In the genomic region with DNA sequence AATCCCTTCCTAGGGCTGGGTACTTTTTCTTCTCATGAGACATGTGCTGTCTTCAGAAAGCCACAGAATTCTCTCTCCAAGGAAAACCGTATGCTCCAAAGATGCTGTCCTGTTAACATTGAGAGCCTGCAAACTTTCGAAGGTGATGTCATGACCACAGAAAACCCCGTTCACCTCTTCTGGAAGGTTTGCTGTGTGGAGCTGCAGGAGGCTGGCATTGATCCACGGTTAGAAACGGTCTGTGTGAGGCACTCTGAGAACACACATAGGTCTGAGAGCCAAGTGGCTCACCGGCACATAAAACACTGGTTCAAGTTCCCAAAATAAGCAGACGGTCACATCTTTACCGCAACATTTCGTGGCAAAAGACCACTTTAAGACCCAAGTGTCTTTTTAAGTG, we compare ENCODE assay signal across 17 mouse cellular contexts.
DNase-seq lines count a peak whose midpoint lies in the region; ATAC-seq and TF ChIP-seq lines count a peak whose summit lies in the region.
"Had no signal": no experiment of that assay in that cellular context is flagged by ENCODE, and none has a peak within 500 bp of the region (broad histone marks: within the 10 kb centered on the region; RNA-seq: fewer than 3 reads in every experiment).

No protein-coding gene starts in this region.

- H3K4me2 ChIP-seq in liver, postnatal 0 days (ENCODE audit: low read depth, low read length), result peak overlapping the region; percentile 63
- no peak overlapping the region for H3K4me2 ChIP-seq in liver, embryonic 12.5 days
- no peak overlapping the region for H3K4me2 ChIP-seq in neural tube, embryonic 15.5 days
- H3K4me2 ChIP-seq: hindbrain, embryonic 12.5 days; intestine, embryonic 15.5 days; liver, embryonic 13.5 days had no signal

- no peaks in the 10 kb centered on the region for H3K27me3 ChIP-seq in liver, postnatal 0 days (ENCODE audit: insufficient read depth, low read length)
- H3K27me3 ChIP-seq in liver, embryonic 12.5 days (replicated peaks), result peaks cover 5% of the 10 kb centered on the region
- H3K27me3 ChIP-seq in neural tube, embryonic 15.5 days (replicated peaks), result no peaks in the 10 kb centered on the region
- H3K27me3 ChIP-seq: hindbrain, embryonic 12.5 days; intestine, embryonic 15.5 days had no signal

- H3K27ac ChIP-seq in liver, postnatal 0 days (ENCODE audit: low read depth), result no peak overlapping the region
- H3K27ac ChIP-seq in liver, embryonic 12.5 days, result no peak overlapping the region
- H3K27ac ChIP-seq in embryonic fibroblast, embryonic 13.5 days (ENCODE audit: insufficient read depth, low read length), result no peak overlapping the region
- H3K27ac ChIP-seq in neural tube, embryonic 15.5 days (replicated peaks), result no peak overlapping the region
- H3K27ac ChIP-seq: hindbrain, embryonic 12.5 days; intestine, embryonic 15.5 days; kidney, postnatal 0 days; layer of hippocampus, adult 2 months; liver, embryonic 13.5 days had no signal

- peaks cover 25% of the 10 kb centered on the region for H3K4me1 ChIP-seq in liver, postnatal 0 days (ENCODE audit: insufficient read depth)
- H3K4me1 ChIP-seq in liver, embryonic 12.5 days, result peaks cover 22% of the 10 kb centered on the region
- H3K4me1 ChIP-seq in embryonic fibroblast, embryonic 13.5 days (ENCODE audit: control insufficient read depth, insufficient read depth, low read length), result peaks cover 33% of the 10 kb centered on the region
- H3K4me1 ChIP-seq in neural tube, embryonic 15.5 days, result peaks cover 32% of the 10 kb centered on the region

- TF ChIP-seq EP300 in liver, postnatal 0 days (IDR thresholded peaks at IDR 0.05; ENCODE audit: low read depth), result no peak

- WGBS in liver, postnatal 0 days (ENCODE audit: insufficient replicate concordance), result 76% methylated on average over 9 of the region's 9 CpGs
- WGBS in liver, embryonic 12.5 days (ENCODE audit: insufficient replicate concordance), result 75% methylated on average over 9 of the region's 9 CpGs
- 86% methylated on average over 9 of the region's 9 CpGs for WGBS in neural tube, embryonic 15.5 days

- no peaks in the 10 kb centered on the region for H3K9me3 ChIP-seq in liver, postnatal 0 days (ENCODE audit: low read length)
- H3K9me3 ChIP-seq in liver, embryonic 12.5 days (replicated peaks), result no peaks in the 10 kb centered on the region
- no peaks in the 10 kb centered on the region for H3K9me3 ChIP-seq in neural tube, embryonic 15.5 days (replicated peaks)
- H3K9me3 ChIP-seq: hindbrain, embryonic 12.5 days; intestine, embryonic 15.5 days; liver, embryonic 13.5 days had no signal

- no peak overlapping the region; the same call in 1 of the 2 replicates for H3K4me3 ChIP-seq in liver, postnatal 0 days (ENCODE audit: low read depth, low read length)
- H3K4me3 ChIP-seq in liver, embryonic 12.5 days, result no peak overlapping the region
- H3K4me3 ChIP-seq in embryonic fibroblast, embryonic 13.5 days (ENCODE audit: insufficient read depth, low read length), result peak overlapping the region; percentile 32
- H3K4me3 ChIP-seq in neural tube, embryonic 15.5 days (replicated peaks), result no peak overlapping the region
- H3K4me3 ChIP-seq: hindbrain, embryonic 12.5 days; intestine, embryonic 15.5 days; layer of hippocampus, adult 2 months; liver, embryonic 13.5 days had no signal

- ATAC-seq in liver, postnatal 0 days, result no peak
- ATAC-seq in liver, embryonic 12.5 days, result no peak
- no peak for ATAC-seq in neural tube, embryonic 15.5 days (ENCODE audit: low FRiP score)
- ATAC-seq: intestine, embryonic 15.5 days had no signal

- peak; percentile 94 for DNase-seq in heart, adult 11 months
- no peak for DNase-seq in heart, adult 8-10 months (ENCODE audit: low spot score)
- no peak for DNase-seq in liver, postnatal 0 days
- DNase-seq in cerebellum, adult 18-20 months, result peak; percentile 57 to 62
- no peak for DNase-seq in layer of hippocampus, postnatal 10 days (ENCODE audit: low spot score in 2 of 2)
- DNase-seq: adrenal gland, postnatal 10 days; liver, embryonic 13.5 days; lung, postnatal 10 days; retina, postnatal 1 day; thymus, adult 2 months had no signal

- H3K9ac ChIP-seq in liver, postnatal 0 days (replicated peaks), result no peak overlapping the region
- no peak overlapping the region for H3K9ac ChIP-seq in liver, embryonic 12.5 days
- H3K9ac ChIP-seq in neural tube, embryonic 15.5 days (replicated peaks), result no peak overlapping the region
- H3K9ac ChIP-seq: hindbrain, embryonic 12.5 days; intestine, embryonic 15.5 days; liver, embryonic 13.5 days had no signal

- peaks cover 20% of the 10 kb centered on the region for H3K36me3 ChIP-seq in liver, postnatal 0 days (replicated peaks; ENCODE audit: insufficient read depth, low read length)
- H3K36me3 ChIP-seq in liver, embryonic 12.5 days, result 0 out of 2 replicates have a peak, but pooled peaks cover 16% of the 10 kb centered on the region
- 0 out of 2 replicates have a peak, but pooled peaks cover 5% of the 10 kb centered on the region for H3K36me3 ChIP-seq in neural tube, embryonic 15.5 days
- H3K36me3 ChIP-seq: intestine, embryonic 15.5 days had no signal

- TF ChIP-seq CTCF in liver, postnatal 0 days (IDR thresholded peaks at IDR 0.05; ENCODE audit: low read depth), result no peak
- no peak for TF ChIP-seq CTCF in embryonic fibroblast, embryonic 13.5 days (IDR thresholded peaks at IDR 0.05; ENCODE audit: borderline replicate concordance, insufficient read depth, low read length)

- TF ChIP-seq POLR2A in embryonic fibroblast, embryonic 13.5 days (IDR thresholded peaks at IDR 0.05; ENCODE audit: low read depth, low read length), result no peak

Comparison
In these comparisons a context has a peak if more than half of its experiments do, and no peak if none do; other contexts are left out.
1. DNase-seq: peak in heart, adult 11 months (single experiment) and cerebellum, adult 18-20 months (2 of 2); none in heart, adult 8-10 months (single experiment), liver, postnatal 0 days (single experiment) and layer of hippocampus, postnatal 10 days (0 of 2).